Mouse (Mus musculus) right cerebral cortex, postnatal 4 days (tissue): Measurements from ENCODE around the gene Mpz.
A peak's percentile ranks its signal among the peaks of the same experiment; 100 is the strongest.

Experiments
- DNase-seq: peaks from one replicate; pipeline ENCODE4 v3.0.0-alpha.2; 2022

Gene Mpz

DNA sequence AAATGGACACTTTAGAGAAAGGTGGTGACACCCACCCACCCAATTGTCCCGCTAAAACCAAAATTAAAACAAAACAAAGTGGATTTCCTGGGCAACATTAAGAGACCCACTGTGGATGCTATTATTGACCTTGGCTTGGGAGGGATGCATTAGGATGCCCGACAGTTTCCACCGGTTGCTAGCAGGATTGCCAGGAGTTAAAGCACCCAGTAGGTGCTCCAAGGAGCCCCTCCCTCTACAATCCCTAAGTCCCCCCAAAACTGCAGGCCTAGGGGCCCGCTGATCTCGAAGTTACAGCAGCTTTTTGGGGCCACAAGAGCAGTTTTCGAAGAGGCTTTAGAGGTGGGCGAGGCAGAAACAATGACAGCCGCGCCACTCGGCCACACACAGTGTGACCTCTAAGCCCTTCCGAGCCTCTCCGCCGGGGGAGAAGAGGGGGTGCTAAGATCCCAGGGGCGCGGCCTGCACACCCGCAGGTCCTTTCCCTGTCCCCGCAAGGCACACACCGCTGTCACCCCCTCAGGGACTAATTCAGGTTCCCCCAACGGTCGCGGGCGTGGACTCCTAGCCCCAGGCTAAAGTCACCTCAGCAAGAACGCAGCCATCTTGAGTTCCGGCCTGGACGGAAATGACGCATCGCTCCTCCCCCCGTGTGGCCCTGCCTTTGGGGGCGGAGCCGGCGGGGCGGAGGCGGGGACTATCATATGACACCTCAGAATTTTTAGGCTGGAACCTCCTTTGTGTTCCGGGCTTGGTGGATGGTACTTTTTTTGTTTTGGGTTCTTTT, at the start of gene Mpz, which contains the start of gene Sdhc:
Mpz (plus strand) TSS at position 738 of the 787 bp plus-strand sequence.
Sdhc (minus strand) TSS at position 630 of the 787 bp plus-strand sequence.
- peak; percentile 91 for DNase-seq

DNA sequence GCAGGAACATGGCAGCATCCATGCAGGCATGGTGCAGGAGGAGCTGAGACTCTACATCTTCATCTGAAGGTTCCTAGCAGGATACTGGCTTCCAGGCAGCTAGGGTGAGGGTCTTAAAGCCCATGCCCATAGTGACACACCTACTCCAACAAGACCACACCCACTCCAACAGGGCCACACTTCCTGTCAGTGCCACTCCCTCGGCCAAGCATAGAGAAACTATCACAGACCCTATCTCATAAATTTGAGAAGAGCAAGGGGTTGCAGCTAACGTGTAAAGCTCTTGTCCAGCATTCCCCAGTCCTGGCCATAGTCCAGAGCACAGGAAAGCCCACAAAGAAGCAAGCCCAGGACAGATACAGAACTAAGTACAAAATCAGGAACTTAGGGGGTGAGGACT, 49.5 kb upstream of the Mpz start:
- DNase-seq, result no peak

DNA sequence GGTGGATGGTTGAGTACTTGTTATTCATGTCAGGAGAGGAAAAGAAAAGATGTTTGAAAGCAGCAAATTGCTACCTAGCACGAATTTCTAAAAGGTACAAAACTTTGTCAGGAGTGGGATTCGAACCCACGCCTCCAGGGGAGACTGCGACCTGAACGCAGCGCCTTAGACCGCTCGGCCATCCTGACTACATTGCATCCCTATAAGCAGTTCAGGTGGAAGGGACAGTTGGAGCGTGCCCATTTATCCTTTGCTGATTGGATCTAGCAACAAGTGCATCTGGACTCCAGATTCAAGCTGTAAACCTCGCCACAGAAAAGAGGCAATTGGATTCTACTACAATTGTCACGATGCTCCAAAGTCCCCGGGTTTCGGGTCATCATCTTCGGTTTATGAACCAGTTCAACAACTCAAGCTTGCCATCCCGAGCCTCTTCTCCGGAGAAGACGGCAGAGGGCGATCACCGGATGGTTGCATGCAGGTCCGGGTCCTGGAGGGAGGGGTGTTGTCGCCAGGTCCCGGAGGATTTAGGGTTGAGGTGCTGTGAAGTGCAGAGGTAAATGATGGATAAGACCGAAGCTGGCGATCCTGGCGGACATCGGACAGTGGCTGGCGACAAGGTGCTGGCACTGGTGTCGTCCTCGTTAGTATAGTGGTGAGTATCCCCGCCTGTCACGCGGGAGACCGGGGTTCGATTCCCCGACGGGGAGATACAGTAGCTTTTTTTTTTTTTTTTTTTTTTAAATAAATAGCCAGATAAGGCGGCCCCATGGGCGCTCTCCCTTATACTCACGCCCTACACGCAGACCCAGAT, 48.6 kb upstream of the Mpz start:
- DNase-seq, result peak; percentile 91

DNA sequence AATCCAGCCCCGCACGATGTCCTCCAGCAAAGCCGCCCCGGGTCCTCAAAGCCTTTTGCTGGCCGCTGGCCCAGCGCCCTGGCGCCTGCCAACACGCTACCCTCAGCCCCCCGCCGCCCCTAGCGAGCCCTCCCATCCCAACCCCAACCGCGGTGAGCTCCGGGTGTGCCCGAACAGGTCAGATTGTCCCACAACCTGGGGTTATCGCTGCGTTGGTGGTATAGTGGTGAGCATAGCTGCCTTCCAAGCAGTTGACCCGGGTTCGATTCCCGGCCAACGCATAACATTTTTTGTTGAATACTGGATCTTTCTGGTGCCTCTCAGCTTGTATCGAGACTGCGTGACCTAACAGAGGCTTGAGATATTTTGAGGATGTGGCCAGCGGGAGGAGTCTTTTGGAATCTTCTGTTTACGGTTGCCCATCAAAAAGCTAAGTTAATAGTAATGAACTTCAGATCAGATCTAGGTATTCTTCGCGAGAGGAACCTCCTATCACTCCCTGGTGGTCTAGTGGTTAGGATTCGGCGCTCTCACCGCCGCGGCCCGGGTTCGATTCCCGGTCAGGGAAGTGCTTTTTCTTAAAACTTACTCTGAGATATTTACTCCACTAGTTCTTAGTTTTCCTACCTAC, 47.8 kb upstream of the Mpz start:
- DNase-seq, result peak; percentile 89

DNA sequence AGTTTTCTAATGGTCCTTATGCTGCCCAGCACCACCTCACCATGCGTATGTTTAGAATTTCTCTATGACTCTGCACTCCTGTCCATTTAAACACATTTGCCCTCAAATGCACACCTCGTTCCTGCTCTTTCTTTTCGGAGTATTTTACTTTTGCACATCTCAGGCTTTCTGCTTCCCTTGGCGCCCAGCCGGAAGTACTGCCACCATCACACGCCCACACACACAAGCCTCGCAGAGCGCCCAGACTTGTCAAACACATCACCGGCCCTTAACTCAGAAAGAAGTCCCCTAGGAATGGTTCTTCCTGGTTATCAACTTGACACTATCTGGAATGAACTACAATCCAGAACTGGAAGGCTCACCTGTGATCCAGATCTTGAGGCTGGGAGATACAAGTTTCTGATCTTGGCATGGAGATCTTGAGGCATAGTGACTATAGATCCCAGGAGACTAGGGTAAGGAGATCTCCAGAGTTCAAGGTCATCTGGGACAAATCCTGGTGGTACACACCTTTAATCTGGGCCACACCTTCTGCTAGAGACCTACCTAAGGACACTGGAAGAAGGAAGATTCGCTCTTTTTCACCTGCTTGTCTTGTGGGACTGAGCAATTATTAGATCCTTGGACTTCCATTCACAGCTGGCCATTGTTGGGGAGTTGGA, 47.2 kb upstream of the Mpz start:
- peak; percentile 45 for DNase-seq

DNA sequence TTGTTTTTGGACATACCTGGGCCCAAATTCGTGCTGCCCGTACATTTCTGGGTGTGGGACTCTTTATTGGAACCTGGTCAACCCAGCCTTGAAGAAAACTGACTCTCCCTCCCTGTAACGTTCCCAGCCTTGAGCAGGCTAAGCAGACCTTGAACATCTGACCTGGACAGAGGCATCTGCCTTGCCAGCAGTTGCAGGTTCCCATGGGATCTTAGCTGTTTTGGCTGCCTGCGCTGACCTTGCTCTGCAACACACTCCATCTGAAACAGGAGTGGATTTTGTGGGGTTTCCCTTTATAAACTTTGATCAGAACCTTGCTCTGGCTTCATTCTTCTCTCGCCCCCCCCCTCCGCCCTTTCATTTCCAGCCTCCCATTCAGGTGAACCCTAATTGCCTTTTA, 45.3 kb upstream of the Mpz start:
- no peak for DNase-seq

DNA sequence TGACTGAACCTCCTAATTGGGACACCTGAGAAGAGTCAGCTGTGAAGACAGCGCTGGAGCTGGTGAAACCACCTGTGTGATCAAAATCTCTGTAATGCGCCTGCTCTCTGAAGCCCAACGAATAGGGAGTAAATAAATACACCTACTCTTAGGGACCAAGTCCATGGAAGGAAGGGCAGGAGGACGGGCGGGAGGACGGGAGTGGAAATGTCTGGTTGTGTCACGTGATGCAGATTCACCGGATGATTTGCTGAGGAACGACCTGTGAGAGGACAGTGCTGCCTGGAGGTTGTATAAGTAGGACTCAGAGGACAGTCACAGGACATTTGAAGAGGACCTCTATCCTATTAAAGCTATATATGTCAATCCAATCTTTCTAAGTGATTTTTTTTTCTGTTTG, 40.9 kb upstream of the Mpz start:
- no peak for DNase-seq

DNA sequence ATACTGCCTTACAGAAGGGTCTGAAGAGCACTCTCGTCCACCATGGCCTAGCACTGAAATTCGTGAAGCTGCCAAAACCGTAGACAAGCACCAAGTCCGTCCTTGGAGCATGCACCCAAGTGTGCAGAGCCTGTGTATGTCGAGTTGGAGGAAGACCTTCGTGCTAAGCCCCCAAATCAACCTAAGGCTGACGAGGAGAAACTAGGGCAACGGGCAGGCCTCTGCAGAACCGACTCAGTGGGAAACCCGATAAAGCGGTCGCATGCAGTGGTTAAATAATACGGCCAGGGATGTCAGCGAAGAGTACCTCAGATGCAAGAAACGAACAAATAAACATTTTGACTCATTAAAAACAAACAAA, 39.9 kb upstream of the Mpz start:
- no peak for DNase-seq

DNA sequence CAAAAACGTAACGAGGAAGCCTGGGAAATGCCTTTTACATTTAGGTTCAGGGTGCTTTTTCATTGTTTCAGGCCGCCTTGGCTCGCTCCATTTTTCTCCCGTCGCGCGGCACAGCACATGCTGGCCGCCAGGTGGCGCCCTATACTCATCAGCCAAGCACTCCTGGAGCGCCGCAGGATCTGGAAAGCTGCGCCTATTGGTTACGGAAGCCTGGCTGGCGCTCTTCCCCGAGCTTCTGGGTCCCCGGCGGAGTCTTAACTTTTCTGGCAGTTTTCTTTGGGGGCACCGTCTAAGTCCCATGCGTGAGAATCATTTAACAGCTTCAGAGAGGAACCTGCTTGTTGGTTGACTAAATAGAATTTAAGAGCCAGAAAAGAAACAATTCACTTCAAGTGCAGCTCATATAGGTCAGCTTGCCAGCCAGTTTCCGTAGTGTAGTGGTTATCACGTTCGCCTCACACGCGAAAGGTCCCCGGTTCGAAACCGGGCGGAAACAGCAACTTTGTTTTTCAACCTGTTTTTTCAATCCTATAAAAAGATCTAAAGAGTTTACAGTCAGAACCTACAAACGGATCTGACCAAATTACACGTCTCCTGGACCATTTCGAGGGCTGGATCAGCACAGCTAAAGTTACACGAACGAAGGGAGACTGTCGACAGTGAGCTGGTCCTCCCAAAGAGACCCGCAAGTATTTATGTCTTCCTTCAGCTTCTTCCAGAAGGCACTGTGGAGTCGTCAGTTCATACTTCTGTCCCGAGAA, 39.3 kb upstream of the Mpz start:
- peak; percentile 94 for DNase-seq

DNA sequence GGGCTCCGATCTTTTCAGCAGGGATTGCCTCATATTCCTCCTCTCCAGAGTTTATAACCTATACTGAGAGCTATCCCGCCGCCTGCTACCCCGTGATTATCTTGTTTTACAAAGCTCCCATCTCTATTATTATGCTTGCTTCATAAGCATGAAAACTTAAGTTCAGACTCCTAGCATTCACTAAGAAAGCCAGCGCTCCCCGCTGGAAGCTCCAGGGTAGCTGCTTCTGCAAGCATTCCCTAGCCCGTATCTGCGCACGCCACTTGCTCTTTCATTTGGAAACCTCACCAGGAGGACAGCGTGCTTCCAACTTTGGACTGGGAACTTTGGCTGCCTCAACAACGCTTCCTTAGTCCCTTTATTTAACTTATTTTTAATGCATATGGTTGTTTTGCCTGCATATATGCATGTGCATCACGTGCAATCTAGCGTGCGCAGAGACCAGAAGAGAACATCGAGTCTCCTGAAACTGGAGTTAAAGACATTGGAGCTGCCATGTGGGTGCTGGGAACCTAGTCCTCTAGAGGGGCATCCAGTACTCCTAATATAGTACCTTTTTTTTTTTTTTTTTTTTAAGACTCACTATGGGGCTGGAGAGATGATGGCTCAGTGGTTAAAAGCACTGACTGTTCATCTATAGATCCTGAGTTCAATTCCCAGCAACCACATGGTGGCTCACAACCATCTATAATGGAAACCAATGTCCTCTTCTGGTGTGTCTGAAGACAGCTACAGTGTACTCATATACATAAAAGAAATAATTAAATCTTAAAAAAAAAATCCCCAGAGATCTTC, 38.5 kb upstream of the Mpz start:
- peak; percentile 37 for DNase-seq

DNA sequence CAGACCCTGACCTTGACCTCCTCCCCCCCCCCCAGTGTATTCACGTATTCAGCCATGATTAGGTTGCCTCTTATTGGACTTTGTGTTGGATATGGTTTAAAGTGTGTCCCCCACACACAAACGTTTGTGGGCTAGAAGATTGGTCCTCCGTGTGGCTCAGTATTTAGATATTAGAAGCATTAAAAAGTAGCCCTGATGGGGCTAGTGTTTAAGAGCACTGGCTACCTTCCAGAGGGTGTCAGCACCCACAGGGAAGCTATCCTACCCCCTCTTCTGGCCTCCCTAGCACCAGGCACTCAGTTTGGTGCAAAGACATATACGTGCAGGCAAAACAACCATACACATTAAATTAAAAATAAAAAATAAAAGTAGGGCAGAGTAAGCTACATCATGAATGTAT, 37.5 kb upstream of the Mpz start:
- DNase-seq, result no peak

DNA sequence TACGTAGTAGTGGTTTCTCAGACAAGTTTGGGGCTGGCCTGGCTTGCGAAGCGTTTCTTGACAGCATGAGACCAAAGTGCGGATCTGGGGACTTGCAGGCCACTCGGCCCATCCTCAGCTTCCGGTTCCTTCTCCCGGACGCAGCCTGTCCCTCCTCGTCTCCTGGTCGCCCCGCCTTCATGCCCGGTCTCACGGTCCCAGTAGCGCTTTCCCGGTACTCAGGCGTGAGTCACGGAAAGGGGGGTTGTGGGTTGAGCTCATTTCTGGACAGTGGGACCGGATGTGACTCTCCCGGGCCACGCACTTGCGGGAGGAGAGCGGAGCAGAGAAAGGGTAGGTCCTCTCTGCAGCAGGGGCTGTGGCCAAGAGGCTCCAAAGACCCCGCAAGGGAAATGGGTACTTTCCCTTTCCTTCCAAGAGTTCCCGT, 36.6 kb upstream of the Mpz start, which contains the start of gene Cfap126:
Cfap126 (plus strand) TSS at position 46 of the 427 bp plus-strand sequence.
- DNase-seq, result peak; percentile 32

DNA sequence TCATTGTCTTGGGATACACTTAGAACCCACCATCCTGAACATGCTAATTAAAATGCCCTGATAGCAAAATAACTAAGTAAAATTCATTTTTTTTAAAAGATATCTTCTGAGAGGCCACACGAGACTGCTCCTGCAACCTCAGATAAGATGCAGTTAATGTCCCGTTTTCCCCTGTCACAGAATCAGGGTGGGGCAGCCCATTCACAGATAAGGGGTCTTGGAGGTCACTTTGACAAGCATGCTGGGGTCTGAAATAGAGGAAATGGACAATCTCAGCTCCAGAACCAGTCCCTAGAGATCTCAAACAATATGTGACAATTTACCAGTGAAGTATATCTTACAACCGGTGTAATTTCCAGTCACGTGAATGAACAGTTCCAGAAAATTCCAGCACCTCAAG, 34.2 kb upstream of the Mpz start:
- no peak for DNase-seq

DNA sequence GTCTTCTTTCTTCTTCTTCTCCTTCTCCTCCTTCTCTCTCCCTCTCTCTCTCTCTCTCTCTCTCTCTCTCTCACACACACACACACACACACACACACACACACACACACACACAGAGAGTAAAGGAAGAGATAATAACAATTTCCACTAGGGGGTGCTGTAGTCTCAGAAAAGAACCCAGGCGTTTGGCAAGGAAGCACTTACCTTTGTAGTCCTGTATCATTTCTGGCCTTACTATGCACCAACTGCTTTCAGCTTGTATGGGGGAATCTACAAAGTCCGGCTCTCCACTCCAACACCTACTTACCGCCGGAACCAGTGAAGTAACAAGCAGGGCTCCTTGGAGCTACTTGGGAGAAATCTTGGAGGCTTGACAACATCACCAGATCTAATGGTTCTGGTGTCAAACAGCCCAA, 32.2 kb upstream of the Mpz start:
- DNase-seq, result peak; percentile 18

DNA sequence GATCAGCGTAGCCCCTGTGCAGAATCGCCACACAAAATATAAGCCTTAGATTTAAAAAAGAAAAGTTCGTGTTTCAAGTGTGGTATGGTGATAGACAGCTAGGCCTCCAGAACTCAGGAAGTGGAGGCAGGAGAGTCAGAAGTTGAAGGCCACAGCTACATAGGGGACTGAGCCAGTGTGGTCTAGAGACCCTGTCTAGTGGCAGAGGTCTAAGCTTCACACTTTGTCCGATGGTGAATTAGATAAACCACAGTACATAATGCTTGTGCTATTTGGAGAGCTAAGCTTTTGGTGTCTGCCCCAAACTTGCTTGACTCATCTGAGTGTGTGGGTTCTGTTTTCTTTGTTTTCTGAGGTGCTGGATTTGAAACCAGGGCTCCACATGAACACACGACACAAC, 31.5 kb upstream of the Mpz start:
- no peak for DNase-seq

DNA sequence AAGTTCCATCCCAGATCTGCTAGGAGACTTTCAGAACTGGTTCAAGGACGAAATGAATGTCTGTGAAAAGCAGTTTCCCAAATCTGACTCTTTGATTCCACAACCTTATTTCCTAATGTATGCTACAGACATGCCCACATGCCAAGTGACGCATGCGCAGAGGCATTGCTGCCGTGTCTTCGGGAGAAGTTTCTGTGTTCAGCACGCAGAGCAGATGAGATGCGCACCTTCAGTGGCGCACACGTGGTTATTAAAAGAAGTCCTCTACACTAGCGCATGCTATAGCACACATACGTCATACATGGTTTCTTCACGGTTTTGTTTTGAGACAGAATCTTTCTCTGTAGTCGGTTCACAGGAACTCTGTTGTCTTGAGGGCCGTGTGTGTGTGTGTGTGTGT, 31.1 kb upstream of the Mpz start:
- no peak for DNase-seq

DNA sequence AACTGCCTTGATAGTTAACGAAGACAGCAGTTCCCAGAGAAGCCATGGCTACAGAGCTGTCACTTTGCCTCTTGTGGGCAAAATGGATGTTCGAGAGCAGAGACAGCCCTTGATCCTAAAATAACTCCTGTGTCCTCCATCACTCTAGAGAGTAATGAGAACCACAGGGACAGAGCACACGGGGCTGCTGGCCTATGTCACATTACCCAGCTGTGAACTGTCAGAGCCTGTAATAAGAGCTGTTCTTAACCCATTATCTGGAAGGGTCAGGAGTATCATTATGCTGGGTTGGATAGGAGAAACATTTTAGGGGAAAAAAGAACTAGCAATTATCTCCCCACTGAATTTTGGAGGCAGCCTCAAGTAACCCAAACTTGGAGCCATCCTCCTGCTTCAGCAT, 29.6 kb upstream of the Mpz start:
- no peak for DNase-seq

DNA sequence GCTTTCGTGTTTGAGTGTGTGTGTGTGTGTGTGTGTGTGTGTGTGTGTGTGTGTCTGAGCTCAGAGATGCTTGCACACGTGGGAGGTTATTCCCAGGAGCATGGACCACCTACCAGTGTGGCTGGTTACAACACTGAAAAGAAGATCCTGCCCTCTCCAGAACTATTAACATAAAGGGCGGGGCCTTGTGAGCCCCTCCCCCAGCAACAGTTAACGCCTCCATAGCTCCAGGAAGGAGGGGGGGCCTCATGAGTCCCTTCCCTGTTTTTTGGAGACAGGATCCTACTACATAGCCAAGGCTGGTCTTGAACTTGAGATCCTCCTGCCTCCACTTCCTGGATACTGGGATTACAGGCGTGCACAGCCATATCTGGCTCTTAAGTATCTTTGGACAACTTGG, 28.7 kb upstream of the Mpz start:
- DNase-seq, result no peak

DNA sequence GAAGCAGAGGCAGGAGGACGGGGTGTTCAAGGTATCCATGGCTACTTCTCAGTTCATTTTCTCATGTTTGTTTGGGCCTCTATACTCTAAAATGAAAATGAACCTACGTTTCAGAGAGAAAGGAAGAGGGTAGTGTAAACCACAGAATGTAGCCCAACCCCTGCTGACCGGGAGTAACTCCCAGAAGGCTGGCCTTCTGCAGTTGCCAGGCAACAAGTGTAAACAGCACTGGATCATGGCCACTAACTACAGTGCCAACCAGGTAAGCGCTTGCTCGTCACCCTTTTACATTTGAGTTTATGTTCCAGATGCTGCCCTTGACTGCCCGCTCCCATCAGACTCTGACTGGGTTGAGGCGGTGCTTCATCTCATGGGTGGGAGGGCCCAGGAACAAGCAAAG, 27.6 kb upstream of the Mpz start:
- no peak for DNase-seq

DNA sequence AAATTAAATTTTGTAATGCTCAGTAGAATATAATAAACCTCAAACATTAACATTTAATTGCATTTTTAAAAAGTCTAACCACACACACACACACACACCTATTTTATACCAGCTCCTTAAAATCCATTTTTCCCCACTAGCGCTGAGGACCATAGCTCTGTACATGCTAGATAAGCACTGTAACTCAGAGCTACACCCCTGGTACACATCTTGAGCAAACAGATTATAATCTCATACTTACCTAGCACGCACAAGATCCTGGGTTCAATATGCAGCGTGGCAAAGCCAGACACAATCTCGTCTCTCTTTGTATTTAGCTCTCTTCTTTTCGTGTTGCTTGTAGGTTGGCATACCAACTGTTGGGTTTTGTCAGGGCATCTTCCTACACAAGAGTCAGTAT, 26.1 kb upstream of the Mpz start:
- no peak for DNase-seq

DNA sequence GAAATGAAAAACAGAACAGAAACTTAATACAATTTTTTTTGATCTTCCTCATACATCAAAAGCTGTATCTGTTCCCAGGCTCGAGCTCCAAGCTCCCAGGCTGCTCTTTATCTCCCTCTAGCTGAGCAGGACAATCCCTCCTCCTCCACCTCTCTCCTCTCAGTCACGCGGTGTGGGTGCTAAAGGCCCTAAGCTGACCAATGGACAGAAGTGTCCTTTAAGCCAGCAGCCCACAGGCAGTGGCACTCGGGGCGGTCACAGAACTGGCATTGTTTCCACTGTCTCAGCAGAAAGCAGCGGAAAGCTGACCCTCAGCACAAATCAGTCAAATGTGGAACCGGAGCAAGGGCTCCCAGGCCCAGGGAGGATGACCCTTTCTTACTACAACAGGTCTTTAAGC, 21.3 kb upstream of the Mpz start:
- DNase-seq, result no peak

DNA sequence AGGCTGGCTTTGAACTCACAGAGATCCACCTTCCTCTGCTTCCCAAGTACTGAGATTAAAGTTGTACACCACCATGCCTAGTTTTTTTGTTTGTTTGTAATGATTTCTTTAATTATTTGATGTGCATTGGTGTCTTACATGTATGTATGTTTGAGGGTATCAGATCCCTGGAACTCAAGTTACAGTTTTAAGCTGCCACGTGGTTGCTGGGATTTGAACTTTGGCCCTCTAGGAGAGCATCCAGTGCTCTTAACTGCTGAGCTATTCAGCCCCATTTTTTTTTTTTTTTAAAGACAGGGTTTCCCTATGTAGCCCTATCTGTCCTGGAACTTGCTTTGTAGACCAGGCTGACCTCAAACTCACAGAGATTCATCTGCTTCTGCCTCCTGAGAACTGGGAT, 19.5 kb upstream of the Mpz start:
- no peak for DNase-seq
